Mouse (Mus musculus) heart, embryonic 15.5 days (tissue): ENCODE data around the gene Adpgk. TPM values are rescaled to one million over a fixed set of nuclear protein-coding genes. Genes with fewer than 3 reads are reported as not detected.

Experiments used
- ATAC-seq: fragments of 200-750 bp; cut with Nextera tagmentation; replicated peaks from 2 replicates; pipeline ENCODE4 v1.8.0; 2017; ENCODE audit warnings: low read depth, moderate TSS enrichment; ENCODE audit not compliant: insufficient number of reproducible peaks, insufficient read depth, low FRiP score
- H3K27ac ChIP-seq: fragments of 300-500 bp; sonication (generic); 2 replicates; pipeline ENCODE4 v1.5.1; 2015; ENCODE audit warnings: mild to moderate bottlenecking, inconsistent platforms
- H3K27me3 ChIP-seq: fragments of 300-500 bp; sonication (generic); 2 replicates; pipeline ENCODE4 v1.6.1; 2015; ENCODE audit warnings: inconsistent platforms
- H3K36me3 ChIP-seq: fragments of 300-500 bp; sonication (generic); 2 replicates; pipeline ENCODE4 v1.6.1; 2015; ENCODE audit warnings: mild to moderate bottlenecking, inconsistent platforms
- H3K4me1 ChIP-seq: fragments of 300-500 bp; sonication (generic); replicated peaks from 2 replicates; pipeline ENCODE4 v1.6.1; 2015; ENCODE audit warnings: inconsistent platforms
- H3K4me2 ChIP-seq: fragments of 300-500 bp; sonication (generic); 2 replicates; pipeline ENCODE4 v1.6.1; 2015; ENCODE audit warnings: inconsistent platforms, mild to moderate bottlenecking, moderate library complexity
- H3K4me3 ChIP-seq: fragments of 300-500 bp; sonication (generic); 2 replicates; pipeline ENCODE4 v1.5.1; 2015; ENCODE audit warnings: mild to moderate bottlenecking, inconsistent platforms
- H3K9ac ChIP-seq: fragments of 300-500 bp; sonication (generic); 2 replicates; pipeline ENCODE4 v1.6.1; 2015; ENCODE audit warnings: mild to moderate bottlenecking, inconsistent platforms
- H3K9me3 ChIP-seq: fragments of 300-500 bp; sonication (generic); replicated peaks from 2 replicates; pipeline ENCODE4 v1.6.1; 2016; ENCODE audit warnings: inconsistent platforms
- WGBS: fragments of 180-500 bp; shearing (Covaris S2); methylation state at CpG from one replicate; pipeline ENCODE4 v1.1.7; 2015; ENCODE audit warnings: mixed read lengths; 5-methylcytosine and 5-hydroxymethylcytosine counted together
- polyA plus RNA-seq: library from polyadenylated mRNA; unstranded; fragments of >200 nt; fragmentation: Nextera tagmentation; extraction: Ambion mirVana; gene quantifications from 2 replicates; pipeline ENCODE4 v1.2.1, GENCODE M21; 2015

Adpgk gene
- polyA plus RNA-seq, 1 experiment from 2014 or later, result 17.8 TPM

DNA sequence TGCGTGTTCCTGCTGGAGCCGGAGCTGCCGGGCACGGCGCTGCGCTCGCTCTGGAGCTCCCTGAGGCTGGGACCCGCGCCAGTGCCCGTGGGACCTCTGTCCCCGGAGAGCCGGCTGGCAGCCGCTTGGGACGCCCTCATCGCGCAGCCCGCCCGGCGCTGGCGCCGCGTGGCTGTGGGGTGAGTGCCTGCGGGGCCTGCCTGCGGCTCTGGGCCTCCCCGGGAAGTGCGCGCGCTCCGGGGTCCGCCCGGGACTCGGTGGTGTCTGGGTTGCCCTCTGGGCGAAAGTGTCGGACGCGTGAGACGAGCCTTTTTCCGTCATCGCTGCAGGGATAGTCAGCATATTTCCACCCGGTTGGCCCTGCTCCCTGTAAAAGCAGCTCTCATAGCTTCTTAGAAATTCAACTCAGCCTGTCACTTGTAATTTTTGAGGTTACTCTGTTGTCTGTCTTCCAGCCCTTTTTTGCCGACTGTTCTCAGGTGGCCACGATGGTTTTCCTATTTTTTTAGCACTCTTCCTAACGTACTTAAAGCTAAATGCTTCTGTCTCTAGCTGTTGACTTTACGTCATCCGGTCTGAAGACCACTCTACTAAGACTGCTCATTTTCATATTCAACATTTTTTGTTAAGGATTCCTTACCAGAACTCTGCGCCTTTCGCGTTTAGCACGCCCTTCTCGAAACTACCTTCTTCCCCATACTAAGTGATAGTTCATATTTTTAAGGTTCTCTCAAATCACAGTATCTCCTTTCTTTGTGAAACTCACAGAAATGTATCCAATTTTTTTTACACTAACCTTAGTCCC lies 532 bp downstream of the Adpgk start:
- under 1% methylated on average over 49 of the region's 50 CpGs for WGBS
- Histone ChIP-seq H3K27me3 (no peaks in the 10 kb centered on the region), H3K4me3 (peak overlapping the region; percentile 80), H3K9me3 (no peaks in the 10 kb centered on the region), H3K4me1 (peaks cover 20% of the 10 kb centered on the region), H3K27ac (peak overlapping the region; percentile 93), H3K9ac (peak overlapping the region; percentile 78), H3K4me2 (peak overlapping the region; percentile 76), H3K36me3 (no peaks in the 10 kb centered on the region)
- ATAC-seq, result peak; percentile 71

DNA sequence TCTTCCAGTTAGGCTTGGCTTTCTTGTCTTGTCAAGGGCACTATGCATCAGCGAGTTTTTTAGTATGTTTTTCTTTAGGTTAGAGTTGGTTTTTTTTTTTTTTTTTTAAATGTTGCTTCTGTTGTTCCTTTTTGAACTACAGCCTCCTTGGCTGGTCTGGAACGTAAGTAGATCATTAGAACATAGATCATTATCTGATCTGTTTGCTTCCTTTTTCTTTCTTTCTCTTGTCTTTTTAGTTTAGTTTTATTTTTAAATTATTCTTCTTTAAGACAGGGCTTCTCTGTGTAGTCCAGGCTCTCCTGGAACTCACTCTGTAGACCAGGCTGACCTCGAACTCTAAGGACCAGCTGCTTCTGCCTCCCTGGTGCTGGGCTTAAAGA lies 1.1 kb downstream of the Adpgk start:
- H3K9ac ChIP-seq, result peak overlapping the region; percentile 78
- H3K4me3 ChIP-seq, result peak overlapping the region; percentile 80
- H3K36me3 ChIP-seq, result no peaks in the 10 kb centered on the region
- 36% methylated on average over 3 of the region's 3 CpGs for WGBS
- H3K4me1 ChIP-seq, result peaks cover 20% of the 10 kb centered on the region
- H3K4me2 ChIP-seq, result peak overlapping the region; percentile 76
- H3K9me3 ChIP-seq, result no peaks in the 10 kb centered on the region
- ATAC-seq, result no peak
- no peak overlapping the region for H3K27ac ChIP-seq
- no peaks in the 10 kb centered on the region for H3K27me3 ChIP-seq

DNA sequence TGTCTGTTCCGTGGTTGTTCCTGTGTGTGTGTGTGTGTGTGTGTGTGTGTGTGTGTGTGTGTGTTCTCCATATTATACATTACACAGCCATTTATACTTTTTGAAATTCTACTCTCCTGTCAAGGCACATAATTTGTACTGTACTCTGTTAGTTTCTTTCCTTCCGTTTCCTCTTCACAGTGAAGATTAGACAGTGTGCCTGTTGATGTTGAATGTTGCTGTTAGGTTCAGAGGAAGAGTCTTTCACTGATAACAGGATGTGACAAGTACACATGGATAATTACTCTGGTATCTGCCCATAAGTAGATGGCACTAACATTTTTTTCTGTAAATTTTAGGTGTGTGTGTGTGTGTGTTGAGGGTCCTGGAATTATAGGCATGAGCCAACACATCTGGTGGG lies 5.1 kb downstream of the Adpgk start:
- H3K9me3 ChIP-seq, result no peaks in the 10 kb centered on the region
- no peaks in the 10 kb centered on the region for H3K27me3 ChIP-seq
- no peak overlapping the region for H3K9ac ChIP-seq
- WGBS, result 73% methylated on average over 2 of the region's 2 CpGs
- H3K4me2 ChIP-seq, result no peak overlapping the region
- no peak for ATAC-seq
- peaks cover 19% of the 10 kb centered on the region for H3K36me3 ChIP-seq
- peaks cover 7% of the 10 kb centered on the region for H3K4me1 ChIP-seq
- no peak overlapping the region for H3K4me3 ChIP-seq
- no peak overlapping the region for H3K27ac ChIP-seq

DNA sequence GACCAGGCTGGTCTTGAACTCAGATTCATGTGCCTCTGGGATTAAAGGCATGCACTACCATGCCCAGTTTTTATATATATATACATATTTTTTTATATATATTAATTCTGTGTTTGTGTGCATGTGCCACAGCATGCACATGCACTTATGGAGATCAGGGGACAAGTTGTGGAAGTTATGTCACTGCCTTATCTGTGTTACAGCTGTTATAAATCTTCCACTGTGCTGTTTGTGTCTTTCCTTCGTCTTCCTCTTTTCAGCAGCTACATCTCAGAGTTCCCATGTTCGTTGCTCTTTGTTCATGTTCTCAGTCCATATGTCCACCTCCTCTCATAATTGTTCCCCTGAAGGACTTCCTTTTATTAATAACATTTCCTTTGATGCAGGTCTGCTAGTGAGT lies 16.5 kb downstream of the Adpgk start:
- Histone ChIP-seq H3K27me3 (no peaks in the 10 kb centered on the region), H3K9ac (no peak overlapping the region), H3K36me3 (peaks cover 19% of the 10 kb centered on the region; the same call in 1 of the 2 replicates), H3K4me2 (no peak overlapping the region), H3K9me3 (no peaks in the 10 kb centered on the region), H3K4me3 (no peak overlapping the region), H3K4me1 (peaks cover 5% of the 10 kb centered on the region), H3K27ac (no peak overlapping the region)
- WGBS, result 75% methylated on average over 2 of the region's 2 CpGs
- no peak for ATAC-seq

DNA sequence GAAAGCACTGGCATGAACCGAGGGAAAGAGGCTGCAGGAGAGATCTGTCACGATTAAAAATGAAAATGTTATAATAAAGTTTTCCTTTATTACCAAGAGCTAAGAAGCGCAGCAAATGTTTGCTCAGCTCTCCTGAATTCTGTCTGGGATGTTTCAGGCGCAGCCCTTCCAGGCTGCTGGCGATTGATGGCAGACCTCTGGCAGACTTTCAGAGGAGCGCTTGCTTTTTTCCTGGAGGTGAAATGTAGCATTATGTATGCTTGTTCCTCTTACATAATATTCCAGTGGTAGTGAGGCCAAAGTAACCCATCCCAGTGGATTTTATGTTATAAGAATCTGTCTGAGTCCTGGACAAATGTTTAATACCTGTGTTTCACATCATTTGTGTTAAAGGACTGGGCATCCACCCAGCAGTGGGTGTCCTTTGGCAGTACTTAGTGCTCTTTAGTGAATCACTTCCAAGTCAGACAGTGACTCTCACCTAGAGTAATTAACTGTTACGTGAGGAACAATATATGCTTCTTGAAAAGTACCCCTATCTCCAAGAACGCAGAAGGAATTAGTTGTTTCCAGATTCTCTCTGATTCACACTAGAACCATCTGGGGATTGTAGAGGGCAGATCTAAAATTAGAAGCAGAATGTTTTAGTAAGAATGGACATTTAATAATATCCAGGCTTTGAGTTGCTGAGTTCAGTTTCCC lies 19.4 kb downstream of the Adpgk start:
- Histone ChIP-seq H3K9ac (no peak overlapping the region), H3K4me2 (no peak overlapping the region), H3K4me3 (no peak overlapping the region), H3K9me3 (no peaks in the 10 kb centered on the region), H3K4me1 (peaks cover 5% of the 10 kb centered on the region), H3K36me3 (peaks cover 24% of the 10 kb centered on the region), H3K27me3 (no peaks in the 10 kb centered on the region), H3K27ac (no peak overlapping the region)
- no peak for ATAC-seq
- WGBS, result 75% methylated on average over 8 of the region's 8 CpGs

DNA sequence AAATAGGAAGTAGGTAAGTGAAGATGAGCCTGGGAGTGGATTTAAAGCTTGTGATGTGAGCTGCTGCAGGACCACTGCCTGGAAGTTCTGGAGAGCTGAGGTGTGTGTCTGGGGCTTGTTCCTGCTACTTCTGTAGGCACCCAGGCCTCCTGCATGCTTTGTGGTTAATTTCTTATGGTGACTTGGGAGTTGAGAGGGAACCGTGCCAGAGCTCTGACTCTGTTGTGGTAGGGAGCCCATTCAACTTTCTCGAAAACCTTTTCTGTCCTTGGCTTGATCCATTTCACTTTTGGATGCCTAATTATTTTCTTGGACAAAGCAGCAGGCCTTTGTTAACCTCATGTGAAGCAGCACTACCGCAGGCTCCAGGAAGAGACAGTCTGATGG lies 19.9 kb downstream of the Adpgk start:
- 83% methylated on average over 3 of the region's 3 CpGs for WGBS
- no peak overlapping the region for H3K4me3 ChIP-seq
- ATAC-seq, result no peak
- no peaks in the 10 kb centered on the region for H3K9me3 ChIP-seq
- H3K27me3 ChIP-seq, result no peaks in the 10 kb centered on the region
- H3K9ac ChIP-seq, result no peak overlapping the region
- H3K36me3 ChIP-seq, result peaks cover 24% of the 10 kb centered on the region
- H3K4me2 ChIP-seq, result no peak overlapping the region
- no peak overlapping the region for H3K27ac ChIP-seq
- H3K4me1 ChIP-seq, result peaks cover 5% of the 10 kb centered on the region

DNA sequence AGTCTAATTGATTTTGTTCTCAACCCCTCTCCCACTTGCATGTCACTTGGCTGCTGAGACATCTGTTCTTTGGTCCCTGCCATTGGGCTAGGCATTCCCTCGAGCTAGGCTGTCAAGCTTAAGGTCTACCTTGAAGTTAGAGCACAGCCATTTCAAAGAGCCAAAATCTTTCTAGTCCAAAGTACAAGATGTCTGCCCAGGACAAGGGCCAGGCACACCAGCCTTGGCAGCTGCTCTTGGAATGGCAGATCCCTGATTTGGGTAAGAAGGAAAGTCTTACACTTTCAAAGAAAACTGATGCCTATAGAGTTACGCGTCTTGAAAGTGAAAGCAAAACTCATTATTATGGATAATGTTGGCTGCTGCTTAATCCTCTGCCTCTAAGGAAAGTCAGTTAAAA lies 24.8 kb downstream of the Adpgk start:
- Histone ChIP-seq H3K27me3 (no peaks in the 10 kb centered on the region), H3K4me1 (peaks cover 3% of the 10 kb centered on the region), H3K4me2 (no peak overlapping the region), H3K9ac (no peak overlapping the region), H3K36me3 (peaks cover 37% of the 10 kb centered on the region), H3K4me3 (no peak overlapping the region), H3K9me3 (no peaks in the 10 kb centered on the region), H3K27ac (no peak overlapping the region)
- no peak for ATAC-seq
- 88% methylated on average over 3 of the region's 3 CpGs for WGBS

DNA sequence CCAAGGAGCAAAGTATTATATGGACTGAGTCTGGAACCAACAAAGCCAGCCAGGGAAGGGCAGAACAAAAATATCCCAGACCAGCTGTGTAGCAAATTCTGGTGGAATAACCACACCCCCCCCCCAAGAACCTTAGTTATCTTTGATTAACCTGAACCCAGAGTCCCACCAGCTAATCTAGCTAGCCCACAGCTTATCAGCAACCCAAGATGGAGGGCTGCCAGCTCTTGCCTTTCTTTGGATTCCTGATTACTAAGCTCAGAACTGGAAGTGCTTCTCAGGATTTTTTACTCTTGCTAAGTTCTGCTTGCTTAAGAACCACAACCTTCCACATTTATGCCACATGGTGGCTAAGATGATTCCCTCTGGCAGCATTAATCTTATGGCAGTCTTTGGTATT lies 33.0 kb downstream of the Adpgk start:
- no peak overlapping the region for H3K4me3 ChIP-seq
- no peak overlapping the region for H3K9ac ChIP-seq
- peak overlapping the region; percentile 22; the same call in 1 of the 2 replicates for H3K27ac ChIP-seq
- no peaks in the 10 kb centered on the region for H3K9me3 ChIP-seq
- ATAC-seq, result no peak
- H3K27me3 ChIP-seq, result no peaks in the 10 kb centered on the region
- H3K36me3 ChIP-seq, result peaks cover 36% of the 10 kb centered on the region; the same call in 1 of the 2 replicates
- no peak overlapping the region for H3K4me2 ChIP-seq
- peaks cover 12% of the 10 kb centered on the region for H3K4me1 ChIP-seq

DNA sequence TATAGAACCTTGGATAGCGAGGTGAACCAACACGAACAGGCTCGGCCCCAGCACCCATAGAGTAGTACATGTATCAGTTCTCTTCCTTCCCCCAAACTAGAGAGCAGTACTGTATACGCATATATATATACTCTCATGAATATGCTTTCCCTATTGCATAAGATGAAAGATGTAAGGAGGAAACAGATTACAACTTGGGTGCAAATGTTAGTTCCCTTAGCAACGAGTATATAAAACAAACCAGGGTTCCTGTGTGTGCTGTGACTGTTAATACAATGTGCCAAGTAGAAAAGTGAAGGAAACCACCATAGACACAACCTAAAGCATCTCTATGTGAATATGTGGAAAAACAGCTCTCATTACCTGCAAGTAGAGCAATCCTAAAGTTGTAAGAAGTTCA lies 38.7 kb downstream of the Adpgk start:
- no peaks in the 10 kb centered on the region for H3K27me3 ChIP-seq
- H3K36me3 ChIP-seq, result no peaks in the 10 kb centered on the region; the same call in 1 of the 2 replicates
- H3K4me1 ChIP-seq, result no peaks in the 10 kb centered on the region
- H3K27ac ChIP-seq, result no peak overlapping the region
- no peak overlapping the region for H3K4me2 ChIP-seq
- 86% methylated on average over 5 of the region's 5 CpGs for WGBS
- H3K9me3 ChIP-seq, result no peaks in the 10 kb centered on the region
- no peak for ATAC-seq
- no peak overlapping the region for H3K9ac ChIP-seq
- no peak overlapping the region for H3K4me3 ChIP-seq

DNA sequence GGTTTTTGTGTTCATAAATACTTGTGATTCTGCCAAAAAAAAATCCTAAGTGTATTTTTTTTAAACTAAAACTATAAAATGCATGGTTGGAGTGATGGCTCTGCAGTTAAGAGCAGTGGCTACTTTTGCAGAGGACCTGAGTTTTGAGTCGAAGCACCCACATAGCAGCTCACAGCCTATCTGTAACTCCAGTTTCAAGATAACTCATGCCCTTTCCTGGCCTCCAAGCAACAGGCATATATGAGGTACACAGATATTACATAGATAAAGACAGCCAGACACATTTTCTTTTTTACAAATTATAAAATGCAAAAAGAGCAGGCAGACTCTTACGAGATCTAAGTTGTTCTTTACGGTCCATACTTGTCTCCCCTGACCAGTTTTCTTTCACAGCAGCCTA lies 45.2 kb downstream of the Adpgk start:
- 80% methylated on average over 3 of the region's 3 CpGs for WGBS
- Histone ChIP-seq H3K27me3 (no peaks in the 10 kb centered on the region), H3K36me3 (no peaks in the 10 kb centered on the region; the same call in 1 of the 2 replicates), H3K4me1 (no peaks in the 10 kb centered on the region), H3K9me3 (no peaks in the 10 kb centered on the region), H3K27ac (no peak overlapping the region), H3K9ac (no peak overlapping the region), H3K4me2 (no peak overlapping the region), H3K4me3 (no peak overlapping the region)
- no peak for ATAC-seq

DNA sequence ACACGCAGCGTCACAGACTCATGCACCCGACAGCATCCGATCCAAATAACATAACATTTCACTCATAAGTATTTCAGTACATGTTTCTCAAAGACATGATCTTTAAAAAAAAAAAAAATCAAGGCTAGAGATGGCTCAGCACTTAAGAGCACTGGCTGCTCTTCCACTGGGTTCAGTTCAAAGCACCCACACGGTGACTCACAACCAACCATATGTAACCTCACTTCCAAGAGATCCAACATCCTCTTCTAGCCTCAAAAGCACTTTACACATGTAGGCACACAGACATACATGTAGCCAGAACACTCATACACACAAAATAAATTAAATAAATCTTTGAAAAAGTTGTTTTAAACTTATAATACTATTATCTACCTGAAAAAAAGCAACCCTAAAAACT lies 46.5 kb downstream of the Adpgk start:
- WGBS, result 89% methylated on average over 5 of the region's 5 CpGs

More for the DNA sequence above, 46.5 kb downstream of the Adpgk start:
- ATAC-seq, result no peak
- no peak overlapping the region for H3K4me2 ChIP-seq
- H3K36me3 ChIP-seq, result peaks cover 4% of the 10 kb centered on the region; the same call in 1 of the 2 replicates
- no peak overlapping the region for H3K4me3 ChIP-seq
- no peak overlapping the region for H3K9ac ChIP-seq
- no peaks in the 10 kb centered on the region for H3K4me1 ChIP-seq
- no peaks in the 10 kb centered on the region for H3K9me3 ChIP-seq
- no peak overlapping the region for H3K27ac ChIP-seq
- no peaks in the 10 kb centered on the region for H3K27me3 ChIP-seq
